Mouse (Mus musculus) heart, postnatal 0 days (tissue): ENCODE data around the gene Ppp2r1b. TPM values are rescaled to one million over a fixed set of nuclear protein-coding genes. Genes with fewer than 3 reads are reported as not detected.

ENCODE experiments used
- ATAC-seq: fragments of 200-750 bp; cut with Nextera tagmentation; 2 replicates; pipeline ENCODE4 v1.8.0; 2017; ENCODE audit warnings: low read depth, moderate number of reproducible peaks, moderate library complexity; ENCODE audit not compliant: insufficient read depth
- DNase-seq: peaks from one replicate; pipeline ENCODE4 v3.0.0-alpha.2; 2016; ENCODE audit warnings: low spot score
- H3K27ac ChIP-seq: fragments of 300-500 bp; sonication (generic); 2 replicates; pipeline ENCODE4 v1.5.1; 2014; ENCODE audit warnings: low read depth, mild to moderate bottlenecking
- H3K27me3 ChIP-seq: fragments of 300-500 bp; sonication (generic); 2 replicates; pipeline ENCODE4 v1.6.1; 2014; ENCODE audit warnings: low read length, mixed read lengths; ENCODE audit not compliant: control insufficient read depth, insufficient read depth
- H3K36me3 ChIP-seq: fragments of 300-500 bp; sonication (generic); replicated peaks from 2 replicates; pipeline ENCODE4 v1.6.1; 2014; ENCODE audit warnings: low read length, mixed read lengths; ENCODE audit not compliant: control insufficient read depth, insufficient read depth
- H3K4me1 ChIP-seq: fragments of 300-500 bp; sonication (generic); 2 replicates; pipeline ENCODE4 v1.6.1; 2014; ENCODE audit warnings: antibody characterized with exemption; ENCODE audit not compliant: control insufficient read depth, insufficient read depth
- H3K4me2 ChIP-seq: fragments of 300-500 bp; sonication (generic); 2 replicates; pipeline ENCODE4 v1.6.1; 2014; ENCODE audit warnings: low read depth, mild to moderate bottlenecking, low read length, moderate library complexity
- H3K4me3 ChIP-seq: fragments of 300-500 bp; sonication (generic); 2 replicates; pipeline ENCODE4 v1.5.1; 2014; ENCODE audit warnings: low read depth, low read length
- H3K9ac ChIP-seq: fragments of 300-500 bp; sonication (generic); replicated peaks from 2 replicates; pipeline ENCODE4 v1.6.1; 2014; ENCODE audit warnings: low read depth, low read length, mixed read lengths
- H3K9me3 ChIP-seq: fragments of 300-500 bp; sonication (generic); replicated peaks from 2 replicates; pipeline ENCODE4 v1.6.1; 2016; ENCODE audit warnings: low read length; ENCODE audit not compliant: control insufficient read depth
- CTCF ChIP-seq: IDR thresholded peaks from 2 replicates; pipeline ENCODE4 v1.5.1; 2016; ENCODE audit warnings: antibody characterized with exemption, control low read depth, low read depth
- EP300 ChIP-seq: IDR thresholded peaks from 2 replicates; pipeline ENCODE4 v1.6.1; 2016; ENCODE audit warnings: antibody characterized with exemption, low read depth
- WGBS: fragments of 180-500 bp; shearing (Covaris S2); extraction: QIAGEN DNeasy Blood & Tissue Kit; methylation state at CpG from one replicate; pipeline ENCODE4 v1.1.7; 2014; 5-methylcytosine and 5-hydroxymethylcytosine counted together
- polyA plus RNA-seq: library from polyadenylated mRNA; unstranded; fragments of >200 nt; fragmentation: Nextera tagmentation; extraction: Ambion mirVana; gene quantifications from 2 replicates; pipeline ENCODE4 v1.2.1, GENCODE M21; 2015
- total RNA-seq: library from RNA; depleted of rRNA; stranded (reverse); fragments of >200 nt; gene quantifications from 2 replicates; pipeline ENCODE4 v1.2.3, GENCODE M21; 2014; ENCODE audit warnings: low replicate concordance

The Ppp2r1b gene
- total and polyA plus RNA-seq, 2 experiments from 2014 or later: 15.3 to 17.8 TPM

DNA sequence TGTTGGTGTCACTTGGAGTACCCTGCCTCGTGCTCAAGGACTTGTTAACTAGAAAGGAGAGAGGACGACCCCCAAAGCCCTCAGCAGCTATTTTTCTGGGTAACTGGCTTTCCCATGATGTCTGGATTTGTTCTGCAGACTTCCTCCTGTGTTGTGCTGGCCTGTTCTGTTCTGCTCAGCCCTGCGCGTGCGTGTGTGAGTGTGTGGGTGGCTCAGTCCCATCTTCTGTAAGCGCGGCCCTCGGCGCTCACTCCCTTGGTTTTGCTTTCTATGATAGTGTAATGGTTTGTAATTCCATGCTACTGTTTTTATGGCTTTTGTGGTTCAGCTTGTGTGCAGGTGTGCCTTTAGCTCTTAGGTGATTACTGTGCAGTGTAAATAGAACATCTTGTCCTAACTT lies 28.1 kb downstream of the Ppp2r1b start:
- H3K4me3 ChIP-seq: no peak overlapping the region
- DNase-seq (no peak), ATAC-seq (no peak)
- 90% methylated on average over 9 of the region's 9 CpGs for WGBS
- no peak for TF ChIP-seq EP300
- TF ChIP-seq CTCF: no peak
- H3K36me3 ChIP-seq: peaks cover 62% of the 10 kb centered on the region
- H3K27me3 ChIP-seq: no peaks in the 10 kb centered on the region
- H3K27ac ChIP-seq: no peak overlapping the region
- H3K9me3 ChIP-seq: no peaks in the 10 kb centered on the region
- no peak overlapping the region for H3K4me2 ChIP-seq
- H3K4me1 ChIP-seq: no peaks in the 10 kb centered on the region
- H3K9ac ChIP-seq: no peak overlapping the region

DNA sequence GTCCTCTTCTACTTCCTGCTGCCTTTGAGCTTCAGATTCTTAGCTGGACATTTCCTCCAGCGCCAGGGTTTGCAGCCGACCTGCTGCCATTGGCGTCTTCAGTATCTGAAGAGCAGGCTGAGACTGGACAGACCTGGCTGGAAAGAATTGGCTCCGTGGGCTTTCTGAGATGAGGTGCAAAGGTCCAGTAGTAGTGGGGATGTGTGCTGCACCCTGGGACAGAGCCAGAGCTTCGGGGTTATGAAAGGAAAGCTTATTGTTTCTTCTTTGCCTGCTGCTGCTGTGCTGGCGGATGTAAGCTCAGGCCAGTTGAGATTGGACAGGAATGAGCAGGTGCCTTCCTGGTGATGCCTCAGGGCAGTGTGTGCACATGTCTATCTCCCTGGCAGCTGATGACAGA lies 28.9 kb downstream of the Ppp2r1b start:
- TF ChIP-seq EP300 (no peak), CTCF (no peak)
- peaks cover 62% of the 10 kb centered on the region for H3K36me3 ChIP-seq
- ATAC-seq: peak; percentile 17; the same call in 1 of the 2 replicates
- H3K27me3 ChIP-seq: no peaks in the 10 kb centered on the region
- no peak overlapping the region for H3K4me2 ChIP-seq
- no peak for DNase-seq
- H3K4me1 ChIP-seq: no peaks in the 10 kb centered on the region
- H3K4me3 ChIP-seq: no peak overlapping the region
- no peak overlapping the region for H3K27ac ChIP-seq
- H3K9me3 ChIP-seq: no peaks in the 10 kb centered on the region
- WGBS: 71% methylated on average over 6 of the region's 6 CpGs
- no peak overlapping the region for H3K9ac ChIP-seq

DNA sequence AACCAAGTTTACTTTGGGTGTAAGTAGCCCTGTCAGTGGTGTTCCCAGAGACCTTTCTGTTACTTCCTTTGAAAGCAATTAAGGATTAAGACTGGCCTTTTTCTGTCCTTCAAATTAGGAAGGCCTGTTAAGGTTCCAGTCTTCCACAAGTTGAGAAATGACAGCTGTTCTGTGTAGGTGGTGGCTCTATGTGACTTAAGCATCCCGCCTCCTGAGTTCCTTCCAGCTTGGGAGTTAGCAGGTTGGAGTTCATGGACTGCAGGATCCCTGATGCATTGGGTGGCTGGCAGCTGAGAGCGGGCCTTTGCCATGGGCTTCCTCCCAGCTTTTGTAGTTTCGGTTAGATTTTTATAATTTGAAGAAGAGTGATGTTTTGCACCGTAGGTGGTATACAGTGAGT lies 30.4 kb downstream of the Ppp2r1b start:
- peaks cover 65% of the 10 kb centered on the region for H3K36me3 ChIP-seq
- TF ChIP-seq CTCF: no peak
- no peak for TF ChIP-seq EP300
- H3K9ac ChIP-seq: no peak overlapping the region
- H3K27ac ChIP-seq: no peak overlapping the region
- WGBS: 92% methylated on average over 4 of the region's 4 CpGs
- no peaks in the 10 kb centered on the region for H3K9me3 ChIP-seq
- DNase-seq (no peak), ATAC-seq (no peak)
- no peaks in the 10 kb centered on the region for H3K4me1 ChIP-seq
- no peak overlapping the region for H3K4me3 ChIP-seq
- H3K27me3 ChIP-seq: no peaks in the 10 kb centered on the region
- H3K4me2 ChIP-seq: no peak overlapping the region

DNA sequence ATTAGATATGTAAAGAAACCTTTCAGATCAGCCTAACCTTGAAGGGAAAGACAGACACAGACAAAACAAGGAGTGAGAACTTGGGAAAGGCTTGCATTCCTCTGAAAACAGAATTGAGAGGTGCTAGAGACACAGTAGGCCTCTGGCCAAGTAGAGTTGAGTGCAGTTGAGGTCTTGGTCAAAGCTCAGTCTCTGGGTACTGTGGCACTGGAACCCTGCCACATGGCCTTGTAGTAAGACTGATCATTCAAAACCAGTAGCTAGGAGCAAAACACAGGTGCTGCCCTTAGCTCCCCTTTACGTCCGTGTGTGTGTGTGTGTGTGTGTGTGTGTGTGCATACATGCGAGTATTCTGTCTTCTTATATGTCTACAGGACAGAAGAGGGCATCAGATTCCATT lies 31.2 kb downstream of the Ppp2r1b start:
- no peak overlapping the region for H3K9ac ChIP-seq
- H3K27ac ChIP-seq: no peak overlapping the region
- no peak for ATAC-seq
- no peak overlapping the region for H3K4me2 ChIP-seq
- 96% methylated on average over 3 of the region's 3 CpGs for WGBS
- H3K9me3 ChIP-seq: no peaks in the 10 kb centered on the region
- peaks cover 60% of the 10 kb centered on the region for H3K36me3 ChIP-seq
- no peak for TF ChIP-seq EP300
- no peak for TF ChIP-seq CTCF
- no peaks in the 10 kb centered on the region for H3K4me1 ChIP-seq
- H3K27me3 ChIP-seq: no peaks in the 10 kb centered on the region
- no peak overlapping the region for H3K4me3 ChIP-seq
- no peak for DNase-seq

DNA sequence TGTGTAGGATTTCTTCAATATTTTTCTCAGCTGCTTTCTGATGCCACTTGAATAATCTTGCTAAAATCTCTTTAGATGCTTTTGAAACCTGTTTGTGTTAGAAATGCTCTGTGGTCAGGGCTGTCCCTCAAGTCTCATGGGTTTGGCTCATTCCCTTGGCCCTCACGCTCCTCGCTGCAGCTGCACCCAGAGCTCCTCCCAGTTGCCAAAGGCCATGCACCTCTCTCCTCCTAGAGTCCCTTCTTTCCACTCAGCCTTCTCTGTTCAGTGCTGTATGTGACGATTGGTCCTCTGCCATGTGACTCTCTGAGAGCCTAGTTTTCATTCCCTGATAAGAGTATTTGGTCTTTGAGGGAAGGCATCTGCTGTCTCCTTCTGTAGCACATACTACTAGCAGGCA lies 32.3 kb downstream of the Ppp2r1b start:
- Histone ChIP-seq H3K4me1 (no peaks in the 10 kb centered on the region), H3K4me3 (no peak overlapping the region), H3K27me3 (no peaks in the 10 kb centered on the region), H3K4me2 (no peak overlapping the region), H3K36me3 (peaks cover 65% of the 10 kb centered on the region), H3K9ac (no peak overlapping the region), H3K9me3 (no peaks in the 10 kb centered on the region), H3K27ac (no peak overlapping the region)
- TF ChIP-seq CTCF (no peak), EP300 (no peak)
- WGBS: 53% methylated on average over 3 of the region's 3 CpGs
- ATAC-seq: no peak
- no peak for DNase-seq

DNA sequence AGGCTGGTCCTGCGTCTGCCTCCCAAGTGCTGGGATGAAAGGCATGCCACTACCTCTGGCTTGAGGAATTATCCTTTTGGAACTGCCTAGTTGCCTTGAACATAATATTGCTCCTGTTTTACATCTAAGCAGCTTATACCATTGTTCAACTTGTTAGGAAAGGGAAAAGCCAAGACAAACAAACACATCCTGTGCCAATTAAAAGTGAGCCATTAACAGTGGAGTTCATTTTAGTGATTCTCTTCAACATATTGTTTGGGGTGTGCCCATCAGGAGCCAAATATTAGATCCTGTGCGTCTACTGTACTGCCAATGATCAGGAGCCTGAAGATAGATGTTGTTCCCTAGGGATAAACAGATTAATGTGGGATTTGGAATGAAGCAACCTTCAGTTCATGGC lies 37.1 kb downstream of the Ppp2r1b start:
- WGBS: 76% methylated on average over 2 of the region's 2 CpGs
- Histone ChIP-seq H3K36me3 (peaks cover 48% of the 10 kb centered on the region), H3K27me3 (no peaks in the 10 kb centered on the region)

More for the DNA sequence above, 37.1 kb downstream of the Ppp2r1b start:
- no peaks in the 10 kb centered on the region for H3K9me3 ChIP-seq
- no peak for TF ChIP-seq EP300
- no peak for TF ChIP-seq CTCF
- no peak for DNase-seq
- no peak overlapping the region for H3K9ac ChIP-seq
- no peak overlapping the region for H3K4me2 ChIP-seq
- no peak overlapping the region for H3K27ac ChIP-seq
- no peak for ATAC-seq
- H3K4me3 ChIP-seq: no peak overlapping the region
- H3K4me1 ChIP-seq: peaks cover 11% of the 10 kb centered on the region
